Mouse (Mus musculus): ENCODE data around the gene Wipf3.

- TF ChIP-seq CTCF (IDR thresholded peaks at IDR 0.05) (no peak), EP300 (IDR thresholded peaks at IDR 0.05) (no peak)
These were observed 38.0 kb downstream of the Wipf3 start for GRCm38 (mm10) chr6:54467371-54467770.

All from lung, postnatal 0 days (tissue).